Mouse (Mus musculus): Measurements from ENCODE around the gene Fzd7.

Fzd7 gene

GRCm38 (mm10) chr1:59502355-59502754 lies 20.1 kb downstream of the Fzd7 start:
- DNase-seq (ENCODE audit: low spot score in 2 of 2) = no peak

GRCm38 (mm10) chr1:59503659-59504301 lies 21.6 kb downstream of the Fzd7 start:
- no peak for DNase-seq (ENCODE audit: low spot score in 2 of 2)

GRCm38 (mm10) chr1:59504302-59504700 lies 22.1 kb downstream of the Fzd7 start:
- DNase-seq (ENCODE audit: low spot score in 2 of 2) = no peak

- DNase-seq (ENCODE audit: low spot score in 2 of 2) = no peak
These were observed 26.4 kb downstream of the Fzd7 start for GRCm38 (mm10) chr1:59508463-59509139.

- DNase-seq (ENCODE audit: low spot score in 2 of 2) = no peak
These were observed 29.5 kb downstream of the Fzd7 start for GRCm38 (mm10) chr1:59511566-59512270.

- DNase-seq (ENCODE audit: low spot score in 2 of 2) = peak in 1 of 2 experiments; percentile 44
These were observed 34.0 kb downstream of the Fzd7 start, which contains the start of gene Gm973 for GRCm38 (mm10) chr1:59516026-59516917. Gene Gm973, plus strand, starts transcription at chr1:59516264.

- DNase-seq (ENCODE audit: low spot score in 2 of 2) = peak in 1 of 2 experiments; percentile 27
These were observed 38.1 kb downstream of the Fzd7 start for GRCm38 (mm10) chr1:59520226-59520837.

- DNase-seq (ENCODE audit: low spot score in 2 of 2) = no peak
These were observed 40.2 kb downstream of the Fzd7 start for GRCm38 (mm10) chr1:59522456-59522855.

- no peak for DNase-seq (ENCODE audit: low spot score in 2 of 2)
These were observed 41.2 kb downstream of the Fzd7 start for GRCm38 (mm10) chr1:59523378-59523958.

GRCm38 (mm10) chr1:59524071-59524470 lies 41.8 kb downstream of the Fzd7 start:
- no peak for DNase-seq (ENCODE audit: low spot score in 2 of 2)

GRCm38 (mm10) chr1:59524759-59525158 lies 42.5 kb downstream of the Fzd7 start:
- no peak for DNase-seq (ENCODE audit: low spot score in 2 of 2)

- no peak for DNase-seq (ENCODE audit: low spot score in 2 of 2)
These were observed 45.0 kb downstream of the Fzd7 start for GRCm38 (mm10) chr1:59527219-59527618.

GRCm38 (mm10) chr1:59534976-59535810 lies 53.0 kb downstream of the Fzd7 start:
- no peak for DNase-seq (ENCODE audit: low spot score in 2 of 2)

Measured in urinary bladder, adult 18-20 months (tissue).